Mouse (Mus musculus): ENCODE results near the gene Apol10b. TPM values are rescaled to one million over a fixed set of nuclear protein-coding genes. Genes with fewer than 3 reads are reported as not detected.
"Not testable (repeated sequence)": the region's sequence is repeated elsewhere in the genome, so short reads cannot be mapped to it uniquely, and the experiment has no call there.

The Apol10b gene
- polyA plus RNA-seq (2016; fragmentation: Nextera tagmentation; extraction: Ambion mirVana): not detected in 2 replicates

GRCm38 (mm10) chr15:77595961-77596360 lies at the start of gene Apol10b:
Gene Apol10b (minus strand): TSS chr15:77596125.
- Histone ChIP-seq H3K4me1 (replicated peaks) (no peaks in the 10 kb centered on the region), H3K9ac (replicated peaks) (no peak within 1 kb of the TSS), H3K9me3 (no peaks in the 10 kb centered on the region), H3K4me2 (no peak within 1 kb of the TSS), H3K36me3 (no peaks in the 10 kb centered on the region), H3K27me3 (no peaks in the 10 kb centered on the region), H3K27ac (no peak within 1 kb of the TSS), H3K4me3 (replicated peaks) (no peak within 1 kb of the TSS)
- WGBS: 56% methylated on average over 5 of the region's 5 CpGs
- no peak for ATAC-seq (ENCODE audit: insufficient number of reproducible peaks, insufficient read depth, low FRiP score, low TSS enrichment, low read depth)

DNA sequence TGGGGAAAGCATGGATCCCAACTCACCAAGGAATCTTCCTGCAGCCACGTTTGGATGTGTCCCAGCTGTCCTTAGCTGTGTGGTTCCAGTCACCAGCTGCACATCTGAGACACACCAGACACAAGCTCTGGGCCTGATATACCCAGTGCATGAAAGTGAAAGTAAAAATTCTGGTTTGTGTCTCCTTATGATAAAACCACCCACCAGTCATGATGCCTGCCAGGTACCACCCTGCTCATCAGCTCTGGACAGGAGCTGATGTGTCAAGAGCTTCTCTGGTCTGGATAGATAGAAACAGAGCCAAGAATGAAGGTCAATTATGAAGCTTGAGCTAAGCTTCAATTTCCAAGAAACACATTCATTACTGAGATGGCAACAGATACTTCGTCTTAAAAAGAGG lies 47.3 kb upstream of the Apol10b start, which contains the start of gene Apol11b:
Gene Apol11b (minus strand): TSS at position 111 of the 400 bp plus-strand sequence.
- not testable (repeated sequence) for H3K27me3 ChIP-seq; H3K9me3 ChIP-seq; H3K4me3 ChIP-seq (replicated peaks); H3K27ac ChIP-seq; ATAC-seq (ENCODE audit: insufficient number of reproducible peaks, insufficient read depth, low FRiP score, low TSS enrichment, low read depth); H3K4me2 ChIP-seq; H3K9ac ChIP-seq (replicated peaks); H3K36me3 ChIP-seq; H3K4me1 ChIP-seq (replicated peaks)
- 75% methylated on average over 2 of the region's 2 CpGs for WGBS

DNA sequence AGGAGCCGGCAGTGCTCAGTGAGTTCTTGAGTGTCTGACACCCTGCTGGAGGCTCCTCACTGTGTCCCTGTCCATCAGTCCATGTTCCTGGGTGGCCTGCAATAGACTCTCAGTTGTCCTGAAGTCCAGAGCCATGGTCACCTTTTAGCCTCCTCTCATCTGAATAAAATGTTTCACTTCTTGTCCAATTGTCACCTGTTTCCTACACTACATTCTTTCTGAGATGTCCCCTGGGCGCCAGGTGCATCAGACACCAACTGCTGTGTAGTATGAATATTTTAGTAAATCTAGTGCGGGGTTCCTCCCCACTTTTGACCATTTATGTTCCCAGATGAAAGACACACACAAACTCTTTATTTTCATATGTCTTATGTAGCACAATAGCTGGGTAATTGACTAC lies 33.9 kb upstream of the Apol10b start:
- not testable (repeated sequence) for H3K27me3 ChIP-seq; H3K4me3 ChIP-seq (replicated peaks); H3K4me2 ChIP-seq; H3K4me1 ChIP-seq (replicated peaks); H3K9ac ChIP-seq (replicated peaks); H3K9me3 ChIP-seq; H3K36me3 ChIP-seq; H3K27ac ChIP-seq; ATAC-seq (ENCODE audit: insufficient number of reproducible peaks, insufficient read depth, low FRiP score, low TSS enrichment, low read depth)
- 73% methylated on average over 3 of the region's 3 CpGs for WGBS

DNA sequence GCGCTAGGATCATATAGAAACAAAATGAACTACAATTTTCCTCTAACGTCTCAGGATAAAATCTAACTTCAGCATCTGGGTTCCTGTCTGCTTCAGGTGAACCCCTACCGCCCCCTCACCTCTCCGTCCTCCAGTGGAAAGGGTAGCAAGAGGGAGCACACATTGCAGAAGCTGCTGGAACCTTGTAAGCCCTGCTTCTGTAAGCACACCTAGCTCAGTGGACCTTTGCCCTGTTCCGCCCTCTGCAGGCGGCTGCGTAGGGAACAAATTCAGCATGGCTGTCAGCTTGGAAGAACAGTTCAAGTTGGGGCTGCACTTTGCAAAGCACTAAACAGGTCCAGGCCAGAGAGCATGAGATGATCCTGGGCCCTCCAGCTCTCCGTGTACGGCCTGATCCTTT lies 32.7 kb upstream of the Apol10b start:
- not testable (repeated sequence) for H3K4me2 ChIP-seq; H3K9ac ChIP-seq (replicated peaks); H3K36me3 ChIP-seq; ATAC-seq (ENCODE audit: insufficient number of reproducible peaks, insufficient read depth, low FRiP score, low TSS enrichment, low read depth); H3K4me1 ChIP-seq (replicated peaks); H3K9me3 ChIP-seq; H3K27ac ChIP-seq; H3K27me3 ChIP-seq; H3K4me3 ChIP-seq (replicated peaks)
- 55% methylated on average over 9 of the region's 9 CpGs for WGBS

GRCm38 (mm10) chr15:77626471-77626870 lies 30.5 kb upstream of the Apol10b start:
- not testable (repeated sequence) for H3K4me3 ChIP-seq (replicated peaks); H3K9ac ChIP-seq (replicated peaks); H3K36me3 ChIP-seq; H3K9me3 ChIP-seq; H3K4me1 ChIP-seq (replicated peaks); ATAC-seq (ENCODE audit: insufficient number of reproducible peaks, insufficient read depth, low FRiP score, low TSS enrichment, low read depth); H3K4me2 ChIP-seq; H3K27ac ChIP-seq; H3K27me3 ChIP-seq
- 67% methylated on average over 4 of the region's 4 CpGs for WGBS

DNA sequence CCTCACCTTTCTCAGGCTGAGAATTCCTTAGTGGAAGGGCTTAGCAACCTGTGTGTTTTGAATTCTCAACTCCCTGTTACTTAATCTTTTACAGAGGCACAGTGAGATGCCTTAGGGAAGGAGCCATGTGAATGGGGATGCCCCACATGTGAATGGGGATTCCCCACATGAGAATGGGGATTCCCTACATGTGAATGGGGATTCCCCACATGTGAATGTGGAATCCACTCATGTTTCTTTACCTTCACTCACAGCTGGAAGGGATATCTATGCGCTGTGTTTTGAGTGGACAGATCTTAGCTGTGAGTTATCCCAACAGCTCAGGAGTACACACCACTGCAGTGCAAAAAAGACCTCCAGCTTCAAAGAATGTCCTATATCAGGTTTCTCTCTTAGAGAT lies 28.8 kb upstream of the Apol10b start:
- Histone ChIP-seq H3K27me3 (no peaks in the 10 kb centered on the region), H3K9ac (replicated peaks) (no peak overlapping the region), H3K4me3 (replicated peaks) (no peak overlapping the region), H3K9me3 (no peaks in the 10 kb centered on the region), H3K27ac (no peak overlapping the region), H3K4me1 (replicated peaks) (no peaks in the 10 kb centered on the region), H3K36me3 (no peaks in the 10 kb centered on the region), H3K4me2 (no peak overlapping the region)
- ATAC-seq (ENCODE audit: insufficient number of reproducible peaks, insufficient read depth, low FRiP score, low TSS enrichment, low read depth): no peak
- WGBS: 95% methylated on average over 1 of the region's 1 CpGs

DNA sequence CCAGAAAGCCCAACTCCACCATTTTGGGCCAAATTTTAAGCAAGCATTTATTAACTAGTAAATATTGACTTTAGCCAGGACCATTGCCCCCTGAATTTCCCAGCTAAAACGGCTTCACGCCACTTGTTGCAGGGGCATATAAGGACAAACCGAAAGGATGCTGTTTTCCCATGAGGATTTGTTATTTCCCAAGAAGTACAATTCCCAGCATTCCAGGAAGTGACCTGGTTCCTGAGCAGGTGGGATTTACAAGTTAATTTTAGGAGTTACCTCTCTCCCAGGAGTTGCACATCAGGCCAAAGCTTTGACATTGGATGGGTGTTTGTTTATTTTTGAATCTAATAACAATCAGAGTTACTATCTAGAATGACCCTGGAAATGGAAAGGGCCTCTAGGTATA lies 10.1 kb upstream of the Apol10b start:
- 91% methylated on average over 3 of the region's 3 CpGs for WGBS

GRCm38 (mm10) chr15:77598958-77599357 lies 3.0 kb upstream of the Apol10b start, which contains the start of gene Gm36245:
Gene Gm36245 (plus strand): TSS chr15:77599258.
- Histone ChIP-seq H3K9ac (replicated peaks) (no peak within 1 kb of the TSS), H3K4me3 (replicated peaks) (no peak within 1 kb of the TSS), H3K9me3 (no peaks in the 10 kb centered on the region), H3K4me2 (no peak within 1 kb of the TSS), H3K36me3 (no peaks in the 10 kb centered on the region), H3K4me1 (replicated peaks) (no peaks in the 10 kb centered on the region), H3K27ac (no peak within 1 kb of the TSS), H3K27me3 (no peaks in the 10 kb centered on the region)
- 94% methylated on average over 1 of the region's 1 CpGs for WGBS
- no peak for ATAC-seq (ENCODE audit: insufficient number of reproducible peaks, insufficient read depth, low FRiP score, low TSS enrichment, low read depth)

More for the DNA sequence above, 10.1 kb upstream of the Apol10b start:
- H3K27me3 ChIP-seq: no peaks in the 10 kb centered on the region
- H3K4me1 ChIP-seq (replicated peaks): no peaks in the 10 kb centered on the region
- H3K4me3 ChIP-seq (replicated peaks): no peak overlapping the region
- H3K36me3 ChIP-seq: no peaks in the 10 kb centered on the region
- H3K9me3 ChIP-seq: no peaks in the 10 kb centered on the region
- no peak overlapping the region for H3K27ac ChIP-seq
- no peak for ATAC-seq (ENCODE audit: insufficient number of reproducible peaks, insufficient read depth, low FRiP score, low TSS enrichment, low read depth)
- no peak overlapping the region for H3K4me2 ChIP-seq
- H3K9ac ChIP-seq (replicated peaks): no peak overlapping the region

DNA sequence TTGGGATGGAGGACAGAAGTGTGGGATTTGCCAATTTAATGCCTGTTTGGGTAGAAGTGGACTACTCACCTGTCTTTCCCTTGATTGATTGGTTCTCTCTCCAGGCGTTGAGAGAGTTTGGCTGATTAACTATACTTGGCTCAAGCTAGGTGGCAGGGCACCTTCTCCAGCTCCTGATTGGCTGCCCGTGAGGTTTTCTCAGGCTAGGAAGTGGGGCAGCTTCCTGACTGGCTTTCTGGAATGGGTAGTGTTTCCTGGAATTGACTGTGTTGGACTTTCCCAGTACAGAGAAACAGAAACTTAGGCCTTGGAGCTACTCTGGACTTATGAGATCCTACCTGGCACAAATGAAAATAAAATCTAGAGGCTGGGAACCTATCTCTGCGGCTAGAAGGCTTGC lies 2.5 kb upstream of the Apol10b start:
- Histone ChIP-seq H3K4me3 (replicated peaks) (no peak overlapping the region), H3K27ac (no peak overlapping the region), H3K27me3 (no peaks in the 10 kb centered on the region), H3K4me1 (replicated peaks) (no peaks in the 10 kb centered on the region), H3K9me3 (no peaks in the 10 kb centered on the region), H3K4me2 (no peak overlapping the region), H3K36me3 (no peaks in the 10 kb centered on the region), H3K9ac (replicated peaks) (no peak overlapping the region)
- no peak for ATAC-seq (ENCODE audit: insufficient number of reproducible peaks, insufficient read depth, low FRiP score, low TSS enrichment, low read depth)
- 53% methylated on average over 3 of the region's 3 CpGs for WGBS

DNA sequence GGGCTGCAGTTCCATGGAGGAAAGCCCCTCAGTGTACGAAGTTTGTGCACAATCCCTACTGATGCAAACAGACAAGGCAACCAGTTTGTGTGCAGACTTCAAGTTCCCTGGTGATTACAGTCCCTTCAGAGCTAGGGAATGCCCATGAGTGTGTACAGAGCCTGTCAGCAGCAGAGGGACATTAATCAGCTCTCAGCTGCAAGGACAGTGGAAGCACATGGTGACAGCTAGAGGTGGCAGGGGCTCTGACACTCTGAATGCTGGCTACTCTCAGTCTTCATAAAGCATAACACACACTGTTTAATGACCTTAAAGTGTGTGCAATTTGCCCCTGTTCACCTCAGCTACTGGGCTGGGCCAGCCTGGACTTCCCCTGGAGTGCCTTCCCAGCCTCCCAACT lies 2.4 kb downstream of the Apol10b start:
- no peaks in the 10 kb centered on the region for H3K4me1 ChIP-seq (replicated peaks)
- no peak overlapping the region for H3K9ac ChIP-seq (replicated peaks)
- H3K4me3 ChIP-seq (replicated peaks): no peak overlapping the region
- H3K36me3 ChIP-seq: no peaks in the 10 kb centered on the region
- 60% methylated on average over 1 of the region's 1 CpGs for WGBS
- H3K4me2 ChIP-seq: no peak overlapping the region
- H3K27ac ChIP-seq: no peak overlapping the region
- H3K9me3 ChIP-seq: no peaks in the 10 kb centered on the region
- H3K27me3 ChIP-seq: no peaks in the 10 kb centered on the region
- ATAC-seq (ENCODE audit: insufficient number of reproducible peaks, insufficient read depth, low FRiP score, low TSS enrichment, low read depth): no peak

GRCm38 (mm10) chr15:77590881-77591280 lies 5.0 kb downstream of the Apol10b start:
- Histone ChIP-seq H3K4me3 (replicated peaks) (no peak overlapping the region), H3K27ac (no peak overlapping the region), H3K36me3 (no peaks in the 10 kb centered on the region), H3K9ac (replicated peaks) (no peak overlapping the region), H3K4me1 (replicated peaks) (no peaks in the 10 kb centered on the region), H3K27me3 (no peaks in the 10 kb centered on the region), H3K4me2 (no peak overlapping the region), H3K9me3 (no peaks in the 10 kb centered on the region)
- no peak for ATAC-seq (ENCODE audit: insufficient number of reproducible peaks, insufficient read depth, low FRiP score, low TSS enrichment, low read depth)
- 86% methylated on average over 2 of the region's 2 CpGs for WGBS

GRCm38 (mm10) chr15:77588981-77589380 lies 6.9 kb downstream of the Apol10b start:
- no peaks in the 10 kb centered on the region for H3K27me3 ChIP-seq
- no peak overlapping the region for H3K27ac ChIP-seq
- no peak for ATAC-seq (ENCODE audit: insufficient number of reproducible peaks, insufficient read depth, low FRiP score, low TSS enrichment, low read depth)
- no peak overlapping the region for H3K4me3 ChIP-seq (replicated peaks)
- no peaks in the 10 kb centered on the region for H3K4me1 ChIP-seq (replicated peaks)
- no peak overlapping the region for H3K9ac ChIP-seq (replicated peaks)
- H3K36me3 ChIP-seq: no peaks in the 10 kb centered on the region
- H3K4me2 ChIP-seq: no peak overlapping the region
- no peaks in the 10 kb centered on the region for H3K9me3 ChIP-seq
